Mouse (Mus musculus) liver, postnatal 0 days (tissue): Measurements from ENCODE around the gene Osgep. TPM values are rescaled to one million over a fixed set of nuclear protein-coding genes. Genes with fewer than 3 reads are reported as not detected.
"Not testable (repeated sequence)": the region's sequence is repeated elsewhere in the genome, so short reads cannot be mapped to it uniquely, and the experiment has no call there.

Experiments used
- ATAC-seq: fragments of 200-750 bp; cut with Nextera tagmentation; 2 replicates; pipeline ENCODE4 v1.8.0; 2017; ENCODE audit warnings: mild to moderate bottlenecking, moderate library complexity
- DNase-seq: peaks from one replicate; pipeline ENCODE4 v3.0.0-alpha.2; 2016
- H3K27ac ChIP-seq: fragments of 300-500 bp; sonication (generic); 2 replicates; pipeline ENCODE4 v1.5.1; 2014; ENCODE audit warnings: antibody characterized with exemption, moderate library complexity, mild to moderate bottlenecking, low read depth
- H3K27me3 ChIP-seq: fragments of 300-500 bp; sonication (generic); 2 replicates; pipeline ENCODE4 v1.6.1; 2014; ENCODE audit warnings: low read length, control low read depth, mixed read lengths; ENCODE audit not compliant: insufficient read depth
- H3K36me3 ChIP-seq: fragments of 300-500 bp; sonication (generic); replicated peaks from 2 replicates; pipeline ENCODE4 v1.6.1; 2014; ENCODE audit warnings: mild to moderate bottlenecking, control low read depth, low read length, moderate library complexity, mixed read lengths; ENCODE audit not compliant: insufficient read depth
- H3K4me1 ChIP-seq: fragments of 300-500 bp; sonication (generic); 2 replicates; pipeline ENCODE4 v1.6.1; 2014; ENCODE audit warnings: antibody characterized with exemption, mild to moderate bottlenecking, control low read depth; ENCODE audit not compliant: insufficient read depth
- H3K4me2 ChIP-seq: fragments of 300-500 bp; sonication (generic); 2 replicates; pipeline ENCODE4 v1.6.1; 2014; ENCODE audit warnings: low read depth, mild to moderate bottlenecking, low read length, moderate library complexity, mixed read lengths
- H3K4me3 ChIP-seq: fragments of 300-500 bp; sonication (generic); 2 replicates; pipeline ENCODE4 v1.5.1; 2014; ENCODE audit warnings: low read depth, low read length
- H3K9ac ChIP-seq: fragments of 300-500 bp; sonication (generic); replicated peaks from 2 replicates; pipeline ENCODE4 v1.6.1; 2014; ENCODE audit warnings: mild to moderate bottlenecking, moderate library complexity
- H3K9me3 ChIP-seq: fragments of 300-500 bp; sonication (generic); 2 replicates; pipeline ENCODE4 v1.6.1; 2016; ENCODE audit warnings: mild to moderate bottlenecking, control low read depth, low read length, mixed read lengths
- CTCF ChIP-seq: sonication (generic); IDR thresholded peaks from 2 replicates; pipeline ENCODE4 v1.5.1; 2016; ENCODE audit warnings: antibody characterized with exemption, low read depth
- EP300 ChIP-seq: IDR thresholded peaks from 2 replicates; pipeline ENCODE4 v1.6.1; 2016; ENCODE audit warnings: antibody characterized with exemption, low read depth, mild to moderate bottlenecking
- WGBS: fragments of 180-500 bp; shearing (Covaris S2); extraction: QIAGEN DNeasy Blood & Tissue Kit; methylation state at CpG from one replicate; pipeline ENCODE4 v1.1.7; 2014; ENCODE audit not compliant: insufficient replicate concordance; 5-methylcytosine and 5-hydroxymethylcytosine counted together
- polyA plus RNA-seq: library from polyadenylated mRNA; unstranded; fragments of >200 nt; fragmentation: Nextera tagmentation; extraction: Ambion mirVana; gene quantifications from 2 replicates; pipeline ENCODE4 v1.2.1, GENCODE M21; 2015

Gene Osgep
- 38.5 and 39.5 TPM in 2 replicates for polyA plus RNA-seq

DNA sequence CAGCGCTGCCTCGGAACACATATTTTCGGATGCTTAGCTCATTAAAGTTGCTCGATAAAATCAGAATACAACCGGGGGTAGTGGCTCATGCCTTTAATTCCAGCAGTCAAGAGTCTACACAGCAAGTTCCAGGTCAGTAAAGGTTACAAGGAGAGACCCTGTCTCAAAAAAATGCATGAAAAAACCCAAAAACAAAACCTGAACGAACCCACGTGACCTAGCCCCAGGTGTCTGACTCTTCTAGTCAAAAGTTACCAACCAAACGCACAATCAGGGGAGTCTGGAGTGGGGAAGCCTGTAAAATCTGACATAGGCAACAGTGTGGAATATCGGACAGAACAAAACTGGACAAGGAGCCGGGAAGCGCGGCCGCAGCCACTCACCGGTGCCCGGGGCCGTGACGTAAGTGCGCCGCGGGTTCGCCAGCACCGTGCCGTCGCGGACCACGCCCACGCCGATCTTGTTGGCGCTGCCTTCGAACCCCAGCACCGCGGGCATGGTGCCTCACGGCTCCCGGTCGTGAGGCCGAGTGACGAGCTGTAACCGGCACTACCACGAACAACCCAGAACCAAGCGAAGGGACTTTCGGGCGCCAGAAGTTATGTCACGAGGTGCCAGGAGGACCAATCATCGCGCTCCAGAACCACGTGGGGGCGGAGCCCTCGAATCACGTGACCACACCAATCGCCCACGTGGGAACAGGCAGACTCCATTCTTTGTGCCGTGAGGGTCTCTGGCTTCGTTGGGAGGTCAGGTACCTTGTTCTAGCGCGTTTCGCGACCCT lies at the start of gene Osgep, which contains the start of gene Apex1:
TSS of gene Osgep (minus strand) at position 613 of the 784 bp plus-strand sequence.
TSS of gene Apex1 (plus strand) at position 688 of the 784 bp plus-strand sequence.
- peak within 1 kb of the TSS; percentile 76 for H3K4me3 ChIP-seq
- peak within 1 kb of the TSS; percentile 93 for H3K4me2 ChIP-seq
- H3K27ac ChIP-seq: peak within 1 kb of the TSS; percentile 95
- no peaks in the 10 kb centered on the region for H3K9me3 ChIP-seq
- DNase-seq (peak; percentile 98), ATAC-seq (peak; percentile 93)
- no peaks in the 10 kb centered on the region for H3K27me3 ChIP-seq
- TF ChIP-seq CTCF: no peak
- no peak for TF ChIP-seq EP300
- WGBS: under 1% methylated on average over 57 of the region's 57 CpGs
- peak within 1 kb of the TSS; percentile 81 for H3K9ac ChIP-seq
- peaks cover 35% of the 10 kb centered on the region for H3K36me3 ChIP-seq
- peaks cover 9% of the 10 kb centered on the region for H3K4me1 ChIP-seq

DNA sequence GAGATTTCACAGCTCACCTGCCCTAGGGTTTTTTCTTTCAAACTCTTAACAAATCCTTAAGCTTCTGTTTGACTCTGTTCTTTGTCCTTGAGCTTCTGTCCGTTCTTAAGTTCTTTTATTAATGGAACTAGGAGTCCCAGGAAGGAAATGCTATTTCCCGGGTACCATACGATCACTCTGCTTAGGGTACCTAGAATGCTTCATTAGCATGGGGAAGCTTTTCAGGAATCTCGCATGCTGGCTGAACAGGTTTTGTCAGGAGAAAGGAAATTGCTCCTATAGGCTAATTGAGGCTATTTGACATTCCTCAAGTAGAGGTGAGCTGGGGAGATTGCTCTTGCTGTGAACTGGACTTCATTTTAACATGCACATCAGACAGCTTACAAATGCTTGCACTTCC lies 49.0 kb upstream of the Osgep start:
- ATAC-seq: no peak
- TF ChIP-seq EP300: no peak
- TF ChIP-seq CTCF: no peak

DNA sequence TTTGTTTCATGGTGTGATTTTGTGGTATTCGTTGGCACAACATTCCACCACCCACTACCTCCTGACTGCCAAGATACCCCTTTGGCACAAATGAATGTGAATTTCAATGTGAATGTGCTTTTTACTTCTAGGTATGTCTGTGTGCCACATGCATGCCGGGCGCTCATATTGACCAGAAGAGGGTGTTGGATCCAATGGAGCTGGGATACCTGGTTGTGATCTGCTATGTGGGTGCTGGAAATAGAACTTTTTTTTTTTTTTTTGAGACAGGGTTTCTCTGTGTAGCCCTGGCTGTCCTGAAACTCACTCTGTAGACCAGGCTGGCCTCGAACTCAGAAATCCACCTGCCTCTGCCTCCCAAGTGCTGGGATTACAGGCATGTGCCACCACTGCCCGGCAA lies 48.4 kb upstream of the Osgep start:
- not testable (repeated sequence) for ATAC-seq, H3K4me3 ChIP-seq, H3K9me3 ChIP-seq, H3K4me2 ChIP-seq, H3K9ac ChIP-seq, H3K27me3 ChIP-seq, DNase-seq, H3K27ac ChIP-seq, H3K36me3 ChIP-seq
- peaks cover 11% of the 10 kb centered on the region; the same call in 1 of the 2 replicates for H3K4me1 ChIP-seq
- WGBS: 87% methylated on average over 4 of the region's 5 CpGs

More for the DNA sequence above, 49.0 kb upstream of the Osgep start:
- 66% methylated on average over 4 of the region's 4 CpGs for WGBS
- Histone ChIP-seq H3K9ac (no peak overlapping the region), H3K4me3 (no peak overlapping the region), H3K36me3 (no peaks in the 10 kb centered on the region), H3K27ac (no peak overlapping the region), H3K27me3 (no peaks in the 10 kb centered on the region), H3K4me1 (peaks cover 11% of the 10 kb centered on the region; the same call in 1 of the 2 replicates), H3K9me3 (no peaks in the 10 kb centered on the region), H3K4me2 (no peak overlapping the region)
- DNase-seq: no peak

DNA sequence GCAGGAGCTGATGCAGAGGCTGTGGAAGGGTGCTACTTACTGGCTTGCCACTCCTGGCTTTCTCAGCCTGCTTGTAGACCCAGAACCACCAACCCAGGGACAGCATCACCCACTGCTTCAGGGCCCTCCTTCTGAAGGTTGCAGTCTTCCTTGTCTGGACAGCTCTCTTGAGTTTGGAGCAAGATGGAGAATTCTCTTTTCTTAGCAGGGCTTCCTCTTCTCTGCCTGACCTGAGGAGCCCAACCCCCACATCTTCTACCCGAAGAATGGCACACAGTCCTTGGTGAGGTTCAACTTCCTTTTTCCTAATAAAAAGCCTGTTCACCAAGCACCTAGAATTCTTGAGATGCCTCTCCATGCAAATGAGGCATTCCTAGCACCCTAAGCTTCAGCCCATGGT lies 46.1 kb upstream of the Osgep start:
- H3K4me2 ChIP-seq: no peak overlapping the region
- H3K27ac ChIP-seq: no peak overlapping the region
- 43% methylated on average over 1 of the region's 1 CpGs for WGBS
- no peaks in the 10 kb centered on the region for H3K36me3 ChIP-seq
- no peaks in the 10 kb centered on the region for H3K9me3 ChIP-seq
- H3K9ac ChIP-seq: no peak overlapping the region
- H3K27me3 ChIP-seq: no peaks in the 10 kb centered on the region
- H3K4me3 ChIP-seq: no peak overlapping the region
- H3K4me1 ChIP-seq: peaks cover 8% of the 10 kb centered on the region; the same call in 1 of the 2 replicates
- TF ChIP-seq CTCF: no peak
- no peak for ATAC-seq
- DNase-seq: no peak

DNA sequence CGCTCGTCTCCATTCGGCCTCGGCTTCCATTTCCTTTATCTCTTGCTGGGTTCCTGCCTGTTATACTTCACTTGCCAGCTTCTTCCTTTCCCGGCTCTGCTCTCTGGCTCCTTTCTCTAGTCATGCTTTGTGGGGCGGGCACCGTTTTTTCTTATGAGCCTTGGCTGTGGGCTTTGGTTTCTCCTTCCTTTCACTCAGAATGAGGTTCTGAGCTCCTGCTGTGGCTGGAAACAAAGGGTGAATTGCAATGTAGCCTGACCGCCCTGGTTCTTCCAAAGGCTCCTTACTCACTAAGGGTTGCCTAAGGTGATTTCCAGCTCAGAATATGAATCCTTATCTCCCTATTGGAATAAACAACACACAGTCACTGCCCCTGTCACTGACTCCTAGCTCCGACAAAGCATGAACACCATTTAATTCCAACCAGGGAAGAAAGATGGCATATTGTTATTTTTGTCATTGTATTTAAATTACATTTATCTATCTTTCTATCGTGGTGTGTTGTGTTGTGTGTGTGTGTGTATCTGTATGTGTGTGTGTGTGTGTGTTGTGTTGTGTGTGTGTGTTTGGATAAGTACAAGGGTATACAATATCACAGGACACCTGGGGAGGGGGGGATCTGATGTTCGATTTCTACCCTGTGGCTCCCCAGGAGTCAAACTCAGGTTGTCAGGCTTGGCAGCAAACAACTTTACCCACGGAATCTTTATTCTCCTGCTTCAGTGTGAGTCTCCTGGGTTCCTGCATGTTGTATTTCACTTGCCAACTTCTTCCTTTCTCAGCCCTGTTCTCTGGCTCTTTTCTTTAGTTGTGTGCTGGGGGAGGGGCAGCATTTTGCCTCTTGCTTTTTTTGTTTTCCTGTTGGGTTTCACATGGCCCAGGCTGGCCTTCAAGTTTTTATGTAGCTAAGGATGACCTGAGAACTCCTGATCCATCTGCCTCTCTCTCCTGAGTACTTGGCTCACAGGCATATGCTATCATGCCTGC lies 45.2 kb upstream of the Osgep start:
- Histone ChIP-seq H3K4me1 (peaks cover 8% of the 10 kb centered on the region; the same call in 1 of the 2 replicates), H3K4me3 (no peak overlapping the region), H3K27ac (peak overlapping the region; percentile 34; the same call in 1 of the 2 replicates), H3K27me3 (no peaks in the 10 kb centered on the region), H3K9me3 (no peaks in the 10 kb centered on the region), H3K4me2 (no peak overlapping the region), H3K9ac (no peak overlapping the region), H3K36me3 (no peaks in the 10 kb centered on the region)
- ATAC-seq: no peak
- no peak for TF ChIP-seq CTCF
- TF ChIP-seq EP300: no peak
- no peak for DNase-seq
- WGBS: 35% methylated on average over 12 of the region's 12 CpGs

DNA sequence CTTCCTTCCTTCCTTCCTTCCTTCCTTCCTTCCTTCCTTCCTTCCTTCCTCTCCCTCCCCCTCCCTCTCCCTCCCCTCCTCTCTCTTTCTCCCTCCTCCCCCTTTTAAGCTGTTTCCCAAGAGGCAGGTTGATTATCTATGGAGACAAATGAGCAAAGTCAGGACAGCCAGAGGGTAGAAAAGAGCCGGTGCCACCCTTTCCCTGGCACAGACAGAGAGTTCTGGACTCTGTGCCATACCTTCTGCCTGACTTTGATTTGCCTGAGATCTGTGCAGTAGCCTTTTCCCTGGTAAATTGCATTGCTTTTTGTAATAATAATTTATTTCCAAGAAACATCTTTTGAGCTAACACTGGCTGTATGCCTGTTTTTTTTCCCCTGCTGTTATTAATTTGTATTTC lies 44.3 kb upstream of the Osgep start:
- Histone ChIP-seq H3K9me3 (no peaks in the 10 kb centered on the region), H3K4me2 (no peak overlapping the region), H3K4me3 (no peak overlapping the region), H3K27ac (no peak overlapping the region; the same call in 1 of the 2 replicates), H3K36me3 (peaks cover 5% of the 10 kb centered on the region; the same call in 1 of the 2 replicates), H3K27me3 (no peaks in the 10 kb centered on the region), H3K4me1 (peaks cover 8% of the 10 kb centered on the region; the same call in 1 of the 2 replicates), H3K9ac (no peak overlapping the region)
- DNase-seq (no peak), ATAC-seq (no peak)
- WGBS: 38% methylated on average over 1 of the region's 1 CpGs
- no peak for TF ChIP-seq CTCF
- TF ChIP-seq EP300: no peak
